Mouse (Mus musculus) layer of hippocampus, adult 9-11 months (tissue): Measurements from ENCODE around the gene Kdm3a.

Experiments
- DNase-seq: peaks from one replicate; pipeline ENCODE4 v3.0.0; 2022

The Kdm3a gene

GRCm38 (mm10) chr6:71575359-71575758 lies 57.4 kb downstream of the Kdm3a start:
- DNase-seq = no peak

- DNase-seq = no peak
Observed at GRCm38 (mm10) chr6:71569025-71569424, 63.8 kb downstream of the Kdm3a start.

- no peak for DNase-seq
Observed at GRCm38 (mm10) chr6:71568616-71569015, 64.2 kb downstream of the Kdm3a start.

- DNase-seq = no peak
Observed at GRCm38 (mm10) chr6:71556826-71557225, 76.0 kb downstream of the Kdm3a start.

GRCm38 (mm10) chr6:71555507-71555951 lies 77.3 kb downstream of the Kdm3a start:
- DNase-seq = peak; percentile 15

GRCm38 (mm10) chr6:71543686-71544499 lies 88.9 kb downstream of the Kdm3a start, which contains the start of gene Chmp3:
Gene Chmp3 (plus strand): TSS chr6:71543797.
- peak; percentile 95 for DNase-seq
